Mouse (Mus musculus) urinary bladder, adult 2 months (tissue): ENCODE measurements at regions not wholly inside any gene's neighbourhood (a gene's known extent, or its start where the extent isn't known, plus 50 kb on each side); places are given as distances from the start of the nearest gene placed in this dataset.

Experiments
- DNase-seq: peaks from one replicate; pipeline ENCODE4 v3.0.0; 2022; ENCODE audit warnings: low spot score

DNA sequence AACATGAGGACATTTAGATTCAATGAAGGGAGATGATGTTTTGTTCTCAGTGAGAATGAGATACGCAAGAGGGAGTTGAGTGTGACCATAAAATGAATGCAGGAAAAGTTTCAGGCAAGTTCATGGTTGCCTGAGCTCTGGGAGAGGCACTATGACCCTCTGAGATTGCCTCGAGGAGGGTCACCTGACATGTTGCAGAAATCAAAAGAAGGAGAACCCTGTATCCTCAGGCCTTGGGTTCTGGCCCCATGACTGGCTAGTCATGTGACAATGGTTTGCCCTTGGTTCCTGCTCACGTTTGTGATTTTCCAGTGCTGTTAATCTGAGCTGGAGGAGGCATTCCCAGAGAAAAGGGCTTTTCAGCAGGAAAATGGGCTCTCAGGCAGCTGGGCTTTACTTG, 98.9 kb downstream of the Mab21l3 start:
- DNase-seq, result no peak

DNA sequence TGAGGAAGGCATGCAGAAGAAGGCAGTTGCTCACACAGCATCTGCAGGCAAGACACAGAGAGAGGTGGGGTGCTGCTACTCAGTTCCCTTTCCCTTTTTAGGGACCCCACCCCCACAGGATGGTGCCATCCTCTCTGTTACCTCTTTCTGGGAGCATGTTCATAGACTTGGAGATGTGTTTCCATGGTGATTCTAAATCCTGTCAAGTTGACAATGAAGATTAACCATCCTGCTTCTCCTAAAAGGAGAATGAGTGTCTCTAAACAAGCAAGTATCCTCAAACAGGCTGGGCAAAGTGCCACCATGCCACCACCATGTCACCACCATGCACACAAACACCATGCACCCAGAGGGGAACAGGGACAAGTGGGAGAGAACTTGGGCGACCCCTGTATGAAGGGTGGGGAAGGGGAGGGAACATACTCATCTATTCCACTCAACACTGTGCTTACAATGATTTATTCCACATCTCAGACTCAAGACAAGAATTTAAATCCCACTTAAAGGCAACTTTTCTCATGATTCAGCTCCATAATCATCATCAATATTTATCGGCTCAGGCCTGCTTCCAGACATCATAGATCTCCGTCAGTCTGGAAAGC, 99.6 kb downstream of the Mab21l3 start:
- no peak for DNase-seq

DNA sequence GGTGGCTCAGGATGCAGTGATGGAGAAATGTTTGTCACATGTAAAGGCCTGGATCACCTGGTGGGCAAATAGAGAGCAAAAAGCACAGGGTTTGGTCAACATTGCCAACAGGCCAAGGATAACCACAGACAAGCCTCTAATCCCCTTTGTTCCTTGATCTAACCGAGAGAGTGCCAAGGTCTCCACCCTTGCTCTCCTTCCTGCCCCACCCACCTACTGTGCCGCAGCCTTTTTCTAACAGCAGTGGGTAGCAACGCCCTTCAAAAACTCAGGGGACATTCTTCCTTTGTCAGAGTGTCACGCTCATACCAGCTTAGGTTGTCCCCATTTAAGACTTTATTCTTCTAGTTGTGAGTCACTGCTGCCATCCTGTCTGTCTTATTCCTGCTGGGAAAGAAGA, 100.6 kb downstream of the Mab21l3 start:
- DNase-seq, result no peak

DNA sequence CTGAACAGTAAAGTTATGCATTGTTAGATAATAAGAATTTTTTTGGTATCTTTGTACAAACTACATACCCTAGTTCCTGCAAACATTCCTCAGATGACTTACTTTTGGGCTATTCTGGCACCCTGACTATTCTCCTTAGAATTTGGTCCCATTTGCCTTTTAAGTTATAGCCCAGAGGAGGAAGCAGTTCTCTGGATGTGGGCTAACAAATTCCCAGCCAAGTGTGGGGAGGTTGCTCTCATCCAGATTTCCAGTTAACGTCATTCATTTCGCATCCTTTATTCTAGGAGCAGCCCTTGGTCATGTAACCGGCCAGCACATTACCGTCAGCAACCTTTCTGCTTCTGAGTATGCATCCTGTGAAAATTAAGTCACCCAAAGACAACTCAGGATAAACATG, 107.9 kb downstream of the Mab21l3 start:
- DNase-seq, result no peak

DNA sequence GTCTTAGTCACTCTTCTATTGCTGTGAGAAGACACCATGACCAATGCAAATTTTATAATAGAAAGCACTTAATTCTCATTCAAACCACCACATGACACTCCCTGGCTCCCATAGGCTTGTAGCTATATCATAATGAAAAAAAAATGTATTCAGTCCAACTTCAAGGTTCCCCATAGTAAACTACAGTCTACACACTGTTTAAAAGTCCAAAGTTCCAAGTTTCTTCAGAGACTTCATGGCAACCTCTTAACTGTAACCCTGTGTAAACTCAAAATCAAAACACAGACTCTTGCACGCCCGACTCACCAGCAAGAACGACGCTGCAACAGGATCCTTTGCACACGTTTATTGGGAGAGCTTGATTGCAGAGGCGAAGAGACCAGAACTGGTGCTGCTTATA, 111.6 kb downstream of the Mab21l3 start:
- no peak for DNase-seq

DNA sequence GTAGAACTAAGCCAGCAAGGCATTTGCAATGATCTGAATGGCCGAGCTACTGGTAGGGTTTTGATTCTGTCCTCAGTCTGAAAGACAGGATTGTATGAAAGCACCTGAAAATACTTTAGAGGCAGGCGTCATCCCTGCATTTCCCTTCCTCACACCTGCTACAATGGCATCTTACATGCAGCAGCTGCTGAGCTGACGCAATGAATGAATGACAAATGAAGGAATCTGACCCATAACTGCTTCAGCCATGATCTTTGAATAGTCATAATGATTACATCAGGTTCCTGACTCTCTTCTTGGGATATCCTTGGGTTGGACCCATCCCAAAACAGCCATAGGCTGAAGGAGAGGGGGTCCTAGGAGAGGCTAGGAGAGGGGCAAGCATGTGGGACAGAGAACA, 119.7 kb downstream of the Mab21l3 start:
- no peak for DNase-seq

DNA sequence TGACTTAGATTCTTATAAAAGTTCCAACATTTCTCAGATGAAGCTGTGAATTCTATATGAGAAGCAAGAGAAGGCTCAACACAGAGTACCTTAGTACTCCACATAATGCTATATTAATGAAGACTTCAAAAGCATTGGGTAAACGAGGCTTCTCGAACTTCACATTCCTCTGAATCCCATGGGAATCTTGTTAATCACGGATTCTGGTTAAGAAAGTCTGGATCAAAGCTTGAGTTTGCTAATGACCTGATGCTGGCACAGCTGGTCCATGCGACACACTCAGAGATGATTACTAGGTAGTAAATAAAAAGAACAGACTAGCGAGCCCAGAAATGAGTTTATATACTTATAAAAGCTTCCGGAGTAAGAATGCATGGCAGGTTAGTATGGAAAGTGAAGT, 118.4 kb upstream of the Atp1a1 start:
- DNase-seq, result no peak

DNA sequence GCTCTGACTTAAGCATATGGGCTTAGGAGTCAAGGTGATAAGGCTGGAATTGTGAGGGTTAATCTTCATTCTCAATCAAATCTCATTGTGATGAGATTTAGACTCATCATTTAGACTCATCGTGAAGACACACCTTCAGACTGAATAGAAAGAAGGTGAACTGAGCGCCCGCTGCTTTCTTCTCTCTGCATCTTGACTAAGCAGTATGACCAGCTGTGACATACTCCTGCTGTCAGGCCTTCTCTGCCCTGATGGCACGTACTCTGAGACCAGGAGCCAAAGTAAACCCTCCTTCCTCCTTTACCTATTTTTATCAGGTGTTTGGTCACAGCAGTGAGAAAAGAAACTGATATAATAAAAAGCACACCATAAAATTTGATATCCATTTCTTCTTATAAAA, 117.5 kb upstream of the Atp1a1 start:
- DNase-seq, result no peak

DNA sequence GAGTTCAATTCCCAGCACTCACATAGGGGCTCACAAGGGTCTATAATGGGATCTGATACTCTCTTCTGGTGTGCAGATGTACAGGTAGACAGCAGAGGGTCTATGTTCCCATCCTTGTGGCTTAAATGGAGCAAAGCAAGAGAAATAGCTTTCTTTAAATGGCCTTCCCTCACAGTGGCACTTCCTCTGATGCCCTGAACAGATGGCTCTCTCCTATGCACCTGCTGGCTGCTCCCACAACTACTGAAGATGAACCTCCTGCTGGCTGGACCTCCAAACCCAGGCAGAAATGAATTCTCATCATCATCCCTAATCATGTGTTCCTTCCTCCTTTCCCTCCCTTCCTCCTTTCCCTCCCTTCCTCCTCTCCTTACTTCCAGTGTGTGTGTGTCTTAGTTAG, 110.9 kb upstream of the Atp1a1 start:
- DNase-seq, result no peak

DNA sequence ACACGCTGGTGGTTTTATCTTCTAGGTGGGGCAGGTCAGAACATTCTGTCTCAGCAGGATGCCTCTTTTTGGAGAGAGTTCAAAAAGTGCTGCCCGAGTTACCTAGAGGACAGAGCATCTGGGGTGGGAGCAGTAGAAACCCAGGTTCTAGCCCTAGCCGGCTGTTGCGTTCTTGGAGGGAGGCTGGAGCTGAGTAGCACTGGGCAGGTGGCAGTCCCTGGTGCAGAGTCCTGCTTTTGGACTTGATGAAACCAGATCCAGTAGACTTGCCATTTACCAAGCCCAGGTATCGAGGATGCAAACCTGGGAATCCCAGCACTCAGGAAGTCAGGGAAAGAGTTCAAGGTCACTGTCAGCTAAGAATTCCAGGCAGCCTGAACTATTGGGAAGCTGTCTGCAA, 110.3 kb upstream of the Atp1a1 start:
- no peak for DNase-seq

DNA sequence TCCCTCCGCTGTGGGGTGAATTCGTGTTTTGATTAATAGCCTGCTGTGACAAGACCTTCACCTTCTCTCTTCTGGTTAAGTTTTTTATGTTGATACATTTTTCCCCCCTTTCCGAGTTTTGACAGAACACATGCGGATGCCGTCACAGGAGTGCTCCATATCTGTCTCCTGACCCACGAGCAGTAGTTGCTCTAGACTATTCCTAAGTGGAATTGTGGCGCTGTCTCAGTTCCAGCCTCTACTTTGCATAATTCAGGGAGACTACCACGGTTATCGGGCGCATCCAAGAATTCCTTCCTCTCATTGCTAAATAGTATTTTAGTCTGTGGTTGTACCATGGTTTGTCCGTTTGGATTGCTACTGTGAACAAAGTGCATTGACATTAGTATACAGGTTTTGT, 109.2 kb upstream of the Atp1a1 start:
- no peak for DNase-seq

DNA sequence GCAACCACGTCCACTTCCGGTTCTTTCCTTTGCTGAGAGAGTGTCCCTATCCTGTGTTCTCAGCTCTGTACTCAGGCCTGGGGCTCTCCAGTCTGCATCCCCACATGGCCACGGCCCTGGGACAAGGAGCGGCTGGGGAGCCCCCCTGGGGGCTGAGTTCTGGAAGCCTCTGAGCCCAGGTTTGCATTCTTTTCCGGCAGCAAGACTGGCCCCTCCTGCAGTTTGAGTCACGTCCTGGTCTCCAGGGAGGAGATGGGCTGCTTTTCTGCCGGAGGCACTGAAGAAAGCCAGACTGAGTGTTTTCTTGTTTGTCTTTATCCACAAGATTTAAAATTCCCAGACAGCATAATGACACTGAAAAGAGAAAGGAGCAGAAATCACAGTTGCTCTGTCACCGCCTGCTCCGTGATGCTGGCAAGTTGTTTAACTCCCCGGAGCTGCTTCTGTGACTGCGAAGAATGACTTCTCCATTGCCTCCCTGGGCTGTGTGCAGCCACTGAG, 108.7 kb upstream of the Atp1a1 start:
- no peak for DNase-seq

DNA sequence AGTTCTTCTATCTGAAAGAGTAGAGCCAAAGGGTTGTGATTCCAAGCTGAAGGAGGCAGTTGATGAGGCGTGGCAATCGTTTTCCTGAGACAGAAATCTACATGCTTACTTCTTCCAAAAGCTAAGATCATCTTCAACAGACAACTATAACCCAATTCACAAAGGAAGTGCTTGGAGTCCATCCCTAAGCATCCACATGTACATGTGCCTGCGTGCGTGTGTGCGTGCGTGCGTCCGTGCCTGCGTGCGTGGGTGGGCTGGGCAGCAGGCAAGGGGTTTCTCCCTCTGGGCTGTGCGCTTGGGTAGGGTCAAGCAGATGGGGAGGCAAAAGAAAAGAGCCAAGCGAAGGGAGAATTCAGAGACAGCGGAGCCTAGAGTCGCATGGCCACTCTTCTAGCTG, 108.2 kb upstream of the Atp1a1 start:
- no peak for DNase-seq

DNA sequence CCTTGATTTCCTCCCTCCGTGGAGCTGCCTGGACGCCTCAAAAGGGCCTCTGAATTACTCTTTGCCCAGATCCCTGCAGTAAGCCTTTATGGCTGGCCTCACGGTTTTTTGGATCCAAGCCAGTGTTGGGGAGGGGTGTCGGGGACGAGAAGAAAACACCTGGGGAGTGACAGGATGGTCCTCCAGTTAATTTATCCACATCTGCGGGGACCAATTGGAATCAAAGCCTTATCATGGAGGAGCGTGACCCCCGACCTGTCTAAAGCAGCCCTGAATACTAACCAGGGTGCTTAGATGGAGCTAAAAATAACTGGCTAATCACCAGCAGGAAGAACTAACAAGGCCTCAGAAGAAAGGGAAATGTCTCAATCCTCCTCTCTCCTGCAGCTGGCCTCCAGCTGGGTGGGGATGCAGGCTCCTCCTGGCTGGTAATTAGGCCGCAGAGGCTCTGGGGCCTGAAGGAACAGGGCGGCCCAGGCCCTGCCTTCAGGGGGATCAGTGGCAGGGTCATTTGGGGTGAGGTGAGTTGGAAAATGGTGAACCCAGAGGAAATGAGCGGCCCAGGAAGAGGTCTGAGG, 107.2 kb upstream of the Atp1a1 start:
- no peak for DNase-seq

DNA sequence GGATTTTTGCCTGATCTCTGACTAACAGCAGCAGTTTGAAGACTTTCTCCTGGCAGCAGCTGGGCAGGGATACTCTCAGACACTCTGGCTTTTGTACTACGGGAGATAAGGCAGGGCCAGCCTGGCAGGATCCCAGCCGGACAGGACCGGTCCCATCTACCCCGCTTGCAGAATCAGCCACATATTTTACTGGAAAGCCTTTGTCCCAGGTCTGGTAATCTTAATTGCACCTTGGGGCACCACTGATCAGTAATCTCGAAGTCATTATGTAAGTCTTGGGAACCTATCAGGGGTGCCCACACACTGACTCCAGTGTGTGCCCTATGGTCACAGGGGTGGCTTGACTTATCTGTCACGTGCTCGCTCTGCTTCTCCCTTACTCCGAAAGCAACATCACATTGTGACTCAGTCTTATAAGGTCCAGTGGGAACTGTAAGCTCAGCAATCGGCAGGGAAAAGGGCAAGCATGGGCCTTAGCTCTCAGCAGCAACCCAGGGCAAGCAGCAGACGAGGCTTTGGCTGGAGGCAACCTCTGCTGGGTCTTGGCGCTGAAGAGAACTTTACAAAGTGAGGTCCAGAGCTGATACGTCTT, 105.0 kb upstream of the Atp1a1 start:
- DNase-seq, result no peak

DNA sequence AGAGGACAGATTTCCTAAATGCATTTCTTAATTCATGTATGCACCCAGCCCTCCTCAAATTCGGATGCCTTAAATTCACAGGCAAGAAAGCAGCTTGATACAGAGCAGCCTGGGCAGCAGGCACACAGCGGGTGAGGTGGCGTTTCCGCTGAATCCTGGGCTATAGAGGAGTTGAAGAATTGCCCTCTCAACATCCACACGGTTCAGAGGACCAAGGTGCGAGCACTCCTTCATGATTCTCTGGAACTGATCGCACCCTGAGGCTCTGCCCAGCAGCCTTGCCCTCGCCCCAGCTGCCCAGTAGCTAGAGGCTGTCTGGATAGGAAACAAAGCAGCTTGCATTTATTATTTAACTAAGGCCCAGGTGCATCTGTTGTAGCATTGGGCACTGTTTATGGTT, 104.3 kb upstream of the Atp1a1 start:
- DNase-seq, result no peak

DNA sequence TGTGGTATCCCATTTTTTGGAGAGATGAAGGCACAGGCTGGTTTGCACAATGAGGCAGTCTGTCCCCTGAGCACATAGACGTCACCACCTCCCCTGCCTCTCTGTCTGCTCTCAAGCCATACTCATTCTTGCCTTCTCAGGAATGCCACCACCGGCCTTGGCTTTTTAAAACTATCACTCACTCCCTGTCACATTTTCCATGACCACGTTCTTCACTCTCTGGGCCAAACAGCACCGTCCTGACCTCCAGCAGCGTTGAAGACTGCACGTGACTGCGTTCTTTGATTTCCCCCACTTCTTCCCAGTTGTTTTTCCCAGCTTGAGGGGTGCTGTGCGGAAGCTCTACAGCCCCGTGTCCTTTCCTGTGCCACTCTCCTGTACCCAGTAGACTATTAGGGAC, 100.4 kb upstream of the Atp1a1 start:
- DNase-seq, result no peak

DNA sequence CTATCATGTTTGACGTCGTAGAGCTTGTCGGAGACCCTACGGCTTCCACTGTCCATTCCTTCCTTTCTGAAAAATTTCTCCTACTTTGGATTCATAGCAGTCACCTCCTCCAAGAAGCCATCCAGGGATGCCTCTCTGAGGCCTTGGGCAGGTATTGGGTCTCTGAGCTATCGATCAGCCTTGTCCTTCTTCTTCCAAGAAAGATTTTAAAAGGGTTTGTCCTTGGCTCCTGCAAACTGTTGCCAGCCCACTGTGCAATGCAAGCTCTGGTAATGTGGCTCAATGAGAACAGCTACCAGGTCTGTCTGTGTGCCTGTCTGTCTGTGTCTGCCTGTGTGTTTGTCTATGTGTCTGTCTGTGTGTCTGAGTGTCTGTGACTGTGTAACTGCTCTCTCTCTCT, 99.8 kb upstream of the Atp1a1 start:
- no peak for DNase-seq

DNA sequence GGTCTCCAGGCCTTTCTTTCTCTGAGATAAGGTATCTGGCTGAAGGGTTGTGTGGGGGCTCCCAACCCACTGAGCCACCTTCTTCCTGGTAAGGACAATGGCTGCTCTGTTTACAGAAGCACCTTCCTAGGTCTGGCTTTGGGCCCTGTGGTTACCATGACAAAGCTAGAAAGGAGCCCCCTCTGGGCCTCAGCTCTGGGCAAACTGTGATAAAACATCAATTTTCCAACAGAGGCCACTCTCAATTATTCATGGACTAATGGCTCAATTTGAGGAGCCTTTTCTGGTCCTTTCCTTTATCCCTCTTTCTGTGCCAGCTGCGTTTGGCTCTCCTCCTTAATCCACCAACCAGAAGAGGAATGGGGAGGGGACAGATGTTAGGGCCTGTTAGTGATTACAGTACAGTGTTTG, 97.3 kb upstream of the Atp1a1 start:
- no peak for DNase-seq

DNA sequence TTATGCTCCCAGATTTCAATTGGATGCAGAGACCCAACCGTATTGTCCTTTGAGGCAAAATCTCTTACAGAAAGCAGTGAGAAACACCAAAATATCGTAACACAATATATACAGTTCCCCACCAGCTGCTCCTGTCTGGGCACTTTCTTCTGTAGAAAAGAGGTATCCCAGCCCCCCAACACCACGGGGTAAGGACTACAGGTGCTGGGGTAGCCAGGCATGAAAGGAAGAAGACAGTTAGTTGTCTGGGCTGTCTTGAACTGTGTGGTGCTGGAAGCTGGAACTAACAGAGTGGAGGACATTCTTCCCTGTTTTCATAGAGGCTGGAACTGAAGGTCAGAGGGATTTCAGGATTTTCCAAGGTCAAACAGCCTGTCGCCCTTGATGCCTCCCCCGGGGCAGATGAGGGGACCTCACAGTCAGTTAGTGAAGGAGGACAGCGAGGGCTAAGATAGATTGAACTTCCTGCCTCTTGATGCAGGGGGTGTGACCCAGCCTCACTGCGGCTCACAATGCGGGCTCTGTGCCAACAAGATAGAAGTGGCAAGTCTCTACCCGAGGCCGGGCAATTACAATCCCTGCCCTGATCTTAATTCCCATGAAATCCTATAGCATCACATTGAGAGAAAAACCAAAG, 96.6 kb upstream of the Atp1a1 start:
- no peak for DNase-seq

DNA sequence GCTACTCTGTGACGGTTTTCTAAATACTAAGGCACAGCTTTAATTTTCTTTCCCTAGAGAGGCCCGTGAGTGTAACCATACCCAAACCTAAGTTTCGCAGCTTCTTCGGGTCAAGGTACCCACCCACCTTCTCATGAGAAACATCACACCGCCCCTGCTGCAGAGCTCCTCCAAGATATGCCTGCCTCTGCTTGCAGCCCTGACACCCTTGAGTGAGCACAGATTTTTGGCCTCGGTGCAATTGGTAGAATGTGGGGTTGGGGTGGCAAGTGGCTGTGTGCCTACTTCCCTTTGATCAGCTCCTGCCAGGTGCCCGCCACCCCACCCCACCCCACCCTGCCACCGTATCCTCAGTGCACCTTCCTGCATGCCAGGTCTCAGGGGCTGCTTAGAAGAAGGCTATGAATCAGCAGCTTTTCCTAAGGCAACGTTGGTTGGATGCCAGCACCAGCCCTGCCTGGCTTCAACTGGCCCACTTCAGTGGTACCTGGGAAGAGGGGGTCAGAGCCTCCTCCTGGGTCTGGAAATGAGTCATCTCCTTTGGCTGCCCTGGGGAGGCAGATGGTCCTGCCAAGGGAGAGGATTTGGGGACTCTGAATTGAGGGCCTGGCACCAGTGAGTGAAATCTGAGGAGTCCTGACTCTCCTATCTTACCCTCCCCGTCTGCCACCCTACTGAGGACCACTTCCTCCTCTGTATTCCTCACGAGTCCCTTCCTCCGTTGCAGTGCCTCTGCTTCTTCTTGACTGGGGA, 95.6 kb upstream of the Atp1a1 start:
- no peak for DNase-seq

DNA sequence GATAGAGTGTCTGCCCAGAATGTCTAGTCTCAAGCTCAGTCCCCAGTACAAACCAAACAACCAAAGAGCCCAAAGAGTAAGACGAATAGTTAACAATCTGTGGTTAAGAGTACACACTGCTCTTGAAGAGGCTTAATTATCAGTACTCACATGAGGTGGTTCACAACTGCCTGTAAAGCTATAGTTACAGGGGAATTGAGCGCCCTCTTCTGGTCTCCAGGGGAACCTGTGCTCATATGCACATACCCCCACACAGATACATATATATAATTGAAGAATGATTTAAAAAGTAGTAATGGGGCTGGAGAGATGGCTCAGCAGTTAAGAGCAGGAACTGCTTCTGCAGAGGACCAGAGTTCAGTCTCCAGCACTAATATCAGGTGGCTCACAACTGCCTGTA, 92.3 kb upstream of the Atp1a1 start:
- DNase-seq, result no peak

DNA sequence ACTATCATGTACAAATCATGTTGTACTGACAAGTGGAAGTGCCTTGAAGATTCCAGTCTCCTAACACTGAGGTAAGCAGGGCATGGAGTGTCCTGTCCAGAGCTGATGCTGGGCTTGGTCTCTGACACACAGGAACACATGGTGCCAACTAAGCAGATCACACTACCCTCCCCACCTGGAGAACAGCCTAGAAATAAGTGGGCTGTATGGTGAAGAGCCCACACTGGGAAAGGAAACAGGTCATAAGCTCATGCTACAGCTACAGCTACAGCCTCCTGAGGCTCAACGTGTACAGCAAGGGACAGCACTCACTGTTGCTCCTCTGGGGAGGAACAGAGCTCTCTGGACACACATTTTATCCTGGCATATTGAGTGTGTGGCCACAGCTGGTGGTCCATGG, 89.8 kb upstream of the Atp1a1 start:
- DNase-seq, result no peak
